Mouse (Mus musculus) liver, adult 2 months (tissue): Measurements from ENCODE around the gene Gm11037.

ENCODE experiments used
- CTCF ChIP-seq: fragments of 200-500 bp; IDR thresholded peaks from 2 replicates; pipeline ENCODE4 v1.5.1; 2011; ENCODE audit warnings: low read depth, low read length, control low read depth
- POLR2A ChIP-seq: fragments of 200-500 bp; IDR thresholded peaks from 2 replicates; pipeline ENCODE4 v1.6.1; 2011; ENCODE audit warnings: low read length, control low read depth; ENCODE audit not compliant: insufficient read depth; ENCODE audit errors: extremely low read depth

DNA sequence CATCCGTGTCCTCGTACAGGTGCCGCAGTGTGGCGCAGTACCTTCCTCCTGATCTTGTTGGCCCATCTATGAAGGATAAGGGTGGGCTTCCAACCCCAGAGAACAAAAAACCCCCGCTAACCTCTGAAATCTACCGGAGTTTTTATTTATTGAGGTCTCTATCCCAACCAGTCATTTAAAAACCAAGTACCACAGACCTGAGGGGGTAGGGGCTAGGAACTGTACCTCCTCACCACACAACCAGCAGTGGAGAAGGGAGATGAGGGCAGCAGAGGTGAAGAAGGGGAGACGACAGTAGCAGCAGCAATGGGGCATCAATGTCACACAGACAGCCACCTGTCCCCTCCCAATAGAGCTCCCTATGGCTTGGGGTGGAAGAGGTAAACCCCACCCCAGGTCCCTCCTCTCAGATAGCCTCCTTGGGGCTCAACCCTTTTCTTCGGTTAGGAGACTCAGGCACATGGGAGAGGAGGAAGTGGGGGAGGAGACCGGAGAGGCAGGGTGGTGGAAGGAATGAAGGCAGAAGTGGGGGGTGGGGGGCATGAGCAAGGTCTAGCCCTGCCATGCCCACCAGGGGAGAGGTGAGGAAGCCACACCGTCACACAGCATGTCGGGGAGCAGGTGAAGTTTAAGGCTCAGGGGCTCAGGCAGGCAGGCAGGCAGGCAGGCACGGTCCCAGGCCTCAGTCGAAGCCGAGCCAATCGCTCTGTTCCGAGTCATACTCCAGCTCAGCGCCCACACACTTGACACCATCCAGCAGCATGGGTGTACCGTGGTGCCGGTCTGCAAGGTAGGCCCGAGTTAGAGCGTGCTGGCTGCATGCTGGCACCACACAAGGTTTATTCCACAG, 13.1 kb downstream of the Gm11037 start:
- no peak for TF ChIP-seq CTCF
- TF ChIP-seq POLR2A: no peak
